Mouse (Mus musculus): Measurements from ENCODE around the gene Angptl3. TPM values are rescaled to one million over a fixed set of nuclear protein-coding genes. Genes with fewer than 3 reads are reported as not detected.

The Angptl3 gene
- 1.9 and 2.1 TPM in 2 replicates for polyA plus RNA-seq (2015; fragmentation: Nextera tagmentation; extraction: Ambion mirVana)

DNA sequence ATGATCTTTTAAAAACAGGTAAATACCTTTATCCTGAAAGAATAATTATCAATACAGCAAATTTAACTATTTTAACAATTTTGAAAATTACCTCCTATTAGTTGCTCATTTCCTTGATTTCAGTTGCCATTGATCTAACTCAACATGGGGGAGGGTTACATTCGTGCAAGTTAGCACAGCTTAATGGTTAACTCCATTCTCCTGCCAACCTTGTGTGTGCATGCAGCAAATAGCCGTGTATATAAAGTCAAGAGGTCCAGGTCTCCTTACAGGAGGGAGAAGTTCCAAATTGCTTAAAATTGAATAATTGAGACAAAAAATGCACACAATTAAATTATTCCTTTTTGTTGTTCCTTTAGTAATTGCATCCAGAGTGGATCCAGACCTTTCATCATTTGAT lies at the start of gene Angptl3:
TSS of gene Angptl3 (plus strand) at position 269 of the 400 bp plus-strand sequence.
- Histone ChIP-seq H3K9ac (replicated peaks) (no peak within 1 kb of the TSS), H3K36me3 (no peaks in the 10 kb centered on the region), H3K4me1 (no peaks in the 10 kb centered on the region), H3K27me3 (no peaks in the 10 kb centered on the region), H3K27ac (replicated peaks) (no peak within 1 kb of the TSS), H3K9me3 (no peaks in the 10 kb centered on the region), H3K4me2 (replicated peaks) (no peak within 1 kb of the TSS), H3K4me3 (no peak within 1 kb of the TSS)
- WGBS = 84% methylated on average over 2 of the region's 2 CpGs
- ATAC-seq (replicated peaks) = no peak

DNA sequence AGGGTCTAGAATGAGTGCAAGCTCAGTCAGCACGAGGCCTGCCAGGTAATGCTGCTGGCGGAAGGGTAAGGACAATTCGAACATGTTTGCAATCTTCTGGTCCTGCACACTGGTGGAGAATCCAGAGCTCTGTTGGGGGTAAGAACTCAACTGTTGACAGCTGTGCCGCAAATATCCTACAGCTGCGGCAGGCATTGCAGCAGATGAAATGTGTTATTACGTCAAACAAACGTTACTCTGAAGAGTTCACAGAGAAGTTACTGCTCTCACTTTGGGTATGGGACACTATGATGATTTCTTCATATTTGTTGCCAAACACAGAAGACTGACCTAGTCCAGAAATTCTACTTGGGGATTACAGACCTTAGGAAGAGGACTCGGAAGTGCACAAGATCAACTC lies 46.1 kb upstream of the Angptl3 start:
- no peak overlapping the region for H3K9ac ChIP-seq (replicated peaks)
- H3K27me3 ChIP-seq = no peaks in the 10 kb centered on the region
- no peak overlapping the region for H3K4me2 ChIP-seq (replicated peaks)
- no peak overlapping the region for H3K27ac ChIP-seq (replicated peaks)
- H3K9me3 ChIP-seq = no peaks in the 10 kb centered on the region
- 91% methylated on average over 8 of the region's 8 CpGs for WGBS
- no peak overlapping the region for H3K4me3 ChIP-seq
- ATAC-seq (replicated peaks) = no peak
- no peaks in the 10 kb centered on the region for H3K4me1 ChIP-seq
- peaks cover 43% of the 10 kb centered on the region for H3K36me3 ChIP-seq

DNA sequence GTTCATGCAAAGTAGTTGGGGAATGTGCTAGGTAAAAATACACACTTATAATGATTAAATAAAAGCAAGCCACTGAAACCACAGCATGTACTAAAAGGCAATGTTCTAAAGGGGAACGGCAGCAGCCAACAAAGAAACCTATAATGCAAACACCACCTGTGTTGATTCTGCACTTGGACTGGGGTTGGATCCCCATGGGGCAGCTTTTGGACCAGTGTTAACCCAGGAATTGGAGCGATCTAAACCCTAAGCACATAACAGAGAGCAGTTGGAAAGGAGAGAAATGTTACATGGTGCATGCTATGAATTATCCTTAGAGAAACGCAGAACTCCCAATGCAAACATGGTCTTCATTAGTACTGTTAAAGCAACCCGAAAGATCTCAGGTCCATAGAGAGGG lies 37.3 kb upstream of the Angptl3 start:
- Histone ChIP-seq H3K4me2 (replicated peaks) (no peak overlapping the region), H3K27me3 (no peaks in the 10 kb centered on the region), H3K4me3 (no peak overlapping the region), H3K9me3 (no peaks in the 10 kb centered on the region), H3K9ac (replicated peaks) (no peak overlapping the region), H3K4me1 (no peaks in the 10 kb centered on the region), H3K36me3 (peaks cover 19% of the 10 kb centered on the region; the same call in 1 of the 2 replicates), H3K27ac (replicated peaks) (no peak overlapping the region)
- WGBS = 89% methylated on average over 4 of the region's 4 CpGs
- no peak for ATAC-seq (replicated peaks)

DNA sequence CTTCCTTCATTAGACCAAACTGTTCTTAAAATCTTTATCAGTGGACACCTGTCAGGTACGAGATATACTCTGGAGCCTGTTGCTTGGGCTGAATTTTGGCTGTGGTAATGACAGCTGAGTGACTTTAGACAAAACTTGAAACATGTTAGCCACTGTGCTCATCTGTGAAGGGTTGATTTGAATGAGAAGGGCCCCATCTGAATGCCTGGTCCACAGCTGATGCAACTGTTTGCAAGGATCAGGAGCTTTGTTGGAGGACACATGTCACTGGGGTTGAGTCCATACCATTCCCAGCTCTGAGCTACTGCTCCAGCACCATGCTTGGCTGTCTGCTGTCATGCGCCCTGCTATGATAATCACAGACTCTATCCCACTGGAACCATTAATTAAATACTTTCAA lies 25.2 kb upstream of the Angptl3 start:
- Histone ChIP-seq H3K4me2 (replicated peaks) (no peak overlapping the region), H3K4me3 (no peak overlapping the region), H3K27me3 (no peaks in the 10 kb centered on the region), H3K27ac (replicated peaks) (no peak overlapping the region), H3K9me3 (no peaks in the 10 kb centered on the region), H3K36me3 (peaks cover 32% of the 10 kb centered on the region), H3K9ac (replicated peaks) (no peak overlapping the region), H3K4me1 (no peaks in the 10 kb centered on the region)
- 93% methylated on average over 2 of the region's 2 CpGs for WGBS
- no peak for ATAC-seq (replicated peaks)

DNA sequence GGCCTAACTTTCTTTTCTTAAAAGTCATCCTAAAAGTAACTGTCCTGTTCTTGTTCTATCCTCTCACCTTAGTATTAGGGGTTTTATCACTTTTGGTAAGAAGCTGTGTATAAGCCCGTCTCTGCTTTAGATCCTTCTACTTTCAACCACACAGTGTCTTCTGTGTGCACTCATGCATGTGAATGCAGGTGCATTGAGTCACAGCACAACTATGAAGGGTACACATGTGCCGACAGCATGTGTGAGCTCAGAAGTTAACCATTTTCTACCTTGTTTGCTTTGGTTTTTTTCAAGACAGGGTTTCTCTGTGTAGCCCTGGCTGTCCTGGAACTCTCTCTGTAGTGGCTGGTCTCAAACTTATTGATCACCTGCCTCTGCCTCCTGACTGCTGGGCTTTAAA lies 24.4 kb upstream of the Angptl3 start:
- no peak overlapping the region for H3K9ac ChIP-seq (replicated peaks)
- no peak overlapping the region for H3K27ac ChIP-seq (replicated peaks)
- WGBS = 82% methylated on average over 2 of the region's 2 CpGs
- H3K36me3 ChIP-seq = peaks cover 32% of the 10 kb centered on the region
- H3K4me1 ChIP-seq = no peaks in the 10 kb centered on the region
- H3K27me3 ChIP-seq = no peaks in the 10 kb centered on the region
- no peak for ATAC-seq (replicated peaks)
- H3K4me3 ChIP-seq = no peak overlapping the region
- no peaks in the 10 kb centered on the region for H3K9me3 ChIP-seq
- H3K4me2 ChIP-seq (replicated peaks) = no peak overlapping the region

DNA sequence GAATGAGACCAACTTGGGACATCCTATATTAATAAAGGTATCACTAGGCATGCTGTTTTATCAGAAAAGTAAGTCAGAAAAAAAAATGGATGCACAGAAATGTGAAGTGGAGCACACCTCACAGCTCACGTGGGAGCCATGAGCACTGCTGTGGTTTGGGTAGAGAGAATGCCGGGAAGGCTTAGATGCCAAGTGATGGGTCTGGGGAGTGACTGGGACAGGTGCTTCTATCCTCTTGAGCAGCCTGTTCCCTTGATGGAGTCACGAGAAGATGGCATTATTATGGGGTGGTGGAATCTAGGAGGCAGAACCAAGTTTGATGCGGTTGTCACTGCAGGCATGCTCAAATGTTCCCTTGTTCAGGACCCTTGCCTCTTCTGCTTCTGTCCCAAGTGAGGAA lies 19.7 kb upstream of the Angptl3 start:
- WGBS = 92% methylated on average over 4 of the region's 4 CpGs
- Histone ChIP-seq H3K4me3 (no peak overlapping the region), H3K9me3 (no peaks in the 10 kb centered on the region), H3K4me2 (replicated peaks) (no peak overlapping the region), H3K4me1 (no peaks in the 10 kb centered on the region), H3K9ac (replicated peaks) (no peak overlapping the region), H3K27ac (replicated peaks) (no peak overlapping the region), H3K36me3 (peaks cover 48% of the 10 kb centered on the region), H3K27me3 (no peaks in the 10 kb centered on the region)
- no peak for ATAC-seq (replicated peaks)

DNA sequence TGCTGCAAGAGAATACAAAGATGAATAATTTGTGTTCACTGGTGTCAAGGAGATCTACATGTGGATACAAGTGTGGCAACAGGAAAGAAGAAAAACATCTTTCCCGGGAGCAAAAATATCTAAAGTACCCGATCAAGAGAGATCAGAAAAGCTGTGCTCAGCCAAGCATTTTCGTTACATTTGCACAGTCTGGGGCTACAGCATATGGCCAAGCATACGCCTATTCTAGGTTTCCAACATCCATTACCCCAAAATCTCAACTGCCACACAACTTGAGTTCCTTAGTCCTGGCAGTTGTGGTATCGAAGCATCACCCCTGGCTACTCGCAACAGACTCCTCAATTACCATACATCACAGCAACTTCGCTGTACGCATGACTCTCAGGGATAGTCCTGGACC lies 8.5 kb upstream of the Angptl3 start:
- H3K9ac ChIP-seq (replicated peaks) = no peak overlapping the region
- ATAC-seq (replicated peaks) = no peak
- no peak overlapping the region for H3K4me2 ChIP-seq (replicated peaks)
- no peaks in the 10 kb centered on the region for H3K9me3 ChIP-seq
- 83% methylated on average over 8 of the region's 8 CpGs for WGBS
- no peak overlapping the region for H3K27ac ChIP-seq (replicated peaks)
- no peaks in the 10 kb centered on the region for H3K27me3 ChIP-seq
- H3K36me3 ChIP-seq = peaks cover 9% of the 10 kb centered on the region
- no peak overlapping the region for H3K4me3 ChIP-seq
- no peaks in the 10 kb centered on the region for H3K4me1 ChIP-seq

DNA sequence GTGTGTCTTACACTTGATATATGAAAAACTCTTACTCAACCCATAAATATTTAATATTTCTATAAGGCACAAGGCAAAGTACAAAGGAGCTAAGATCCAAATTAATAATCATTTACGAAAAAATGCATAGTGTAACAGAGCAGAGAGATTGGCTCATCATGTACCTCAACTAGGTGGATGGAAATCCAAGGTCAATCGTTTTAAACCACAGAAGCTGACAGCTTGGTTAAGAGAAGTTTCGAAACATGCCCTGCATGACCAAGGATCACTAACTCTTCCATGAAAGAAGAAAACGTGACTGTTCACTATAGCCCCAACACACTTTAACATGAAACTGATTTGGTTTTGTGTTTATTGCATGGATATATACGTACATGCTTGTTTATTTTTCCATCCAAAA lies 2.4 kb upstream of the Angptl3 start:
- no peak overlapping the region for H3K4me2 ChIP-seq (replicated peaks)
- H3K4me3 ChIP-seq = no peak overlapping the region
- no peaks in the 10 kb centered on the region for H3K9me3 ChIP-seq
- ATAC-seq (replicated peaks) = no peak
- no peaks in the 10 kb centered on the region for H3K4me1 ChIP-seq
- H3K9ac ChIP-seq (replicated peaks) = no peak overlapping the region
- no peaks in the 10 kb centered on the region for H3K27me3 ChIP-seq
- 95% methylated on average over 5 of the region's 5 CpGs for WGBS
- H3K27ac ChIP-seq (replicated peaks) = no peak overlapping the region
- no peaks in the 10 kb centered on the region for H3K36me3 ChIP-seq

DNA sequence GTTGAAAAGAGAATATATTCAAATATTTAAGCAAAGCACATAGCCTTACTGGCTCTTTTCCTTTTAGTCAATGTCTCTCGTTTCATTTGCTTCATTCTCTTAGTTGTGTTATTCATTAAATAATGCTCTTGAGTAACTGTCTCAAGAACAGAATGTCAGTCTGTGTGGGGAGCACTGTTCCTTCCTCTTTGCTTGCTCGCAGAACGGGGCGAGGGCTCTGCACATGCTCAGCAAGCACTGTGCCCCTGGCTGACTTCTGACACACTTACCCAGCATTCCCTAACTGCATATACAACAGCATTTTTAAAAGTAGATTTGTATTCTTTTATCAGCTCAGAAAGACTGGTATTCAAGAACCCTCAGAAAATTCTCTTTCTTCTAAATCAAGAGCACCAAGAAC lies 2.2 kb downstream of the Angptl3 start:
- ATAC-seq (replicated peaks) = no peak
- no peaks in the 10 kb centered on the region; the same call in 1 of the 2 replicates for H3K36me3 ChIP-seq
- H3K9ac ChIP-seq (replicated peaks) = no peak overlapping the region
- H3K4me2 ChIP-seq (replicated peaks) = no peak overlapping the region
- no peak overlapping the region for H3K27ac ChIP-seq (replicated peaks)
- H3K27me3 ChIP-seq = no peaks in the 10 kb centered on the region
- no peak overlapping the region for H3K4me3 ChIP-seq
- H3K4me1 ChIP-seq = no peaks in the 10 kb centered on the region
- H3K9me3 ChIP-seq = no peaks in the 10 kb centered on the region
- WGBS = 76% methylated on average over 4 of the region's 4 CpGs

DNA sequence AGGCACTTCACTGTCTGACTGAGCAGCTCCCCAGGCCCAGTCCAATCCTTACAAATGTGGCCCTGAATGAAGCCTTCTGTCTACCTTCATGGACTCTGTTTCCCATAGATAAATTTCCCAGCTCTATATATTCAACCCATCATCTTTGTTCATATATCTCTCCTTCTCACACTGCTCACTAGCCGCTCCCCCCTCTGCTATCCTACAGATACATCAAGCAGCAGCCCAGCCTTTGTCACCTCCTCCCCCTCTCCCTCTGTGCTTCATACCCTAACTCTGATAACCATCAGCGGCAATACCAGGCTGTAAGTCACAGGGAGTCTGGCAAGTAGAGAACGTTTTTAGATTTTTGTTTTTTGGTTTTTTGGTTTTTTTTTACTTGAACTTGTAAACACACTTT lies 14.1 kb downstream of the Angptl3 start:
- WGBS = 87% methylated on average over 3 of the region's 3 CpGs
- no peaks in the 10 kb centered on the region for H3K4me1 ChIP-seq
- H3K4me2 ChIP-seq (replicated peaks) = no peak overlapping the region
- H3K9ac ChIP-seq (replicated peaks) = no peak overlapping the region
- H3K27me3 ChIP-seq = no peaks in the 10 kb centered on the region
- no peak for ATAC-seq (replicated peaks)
- H3K36me3 ChIP-seq = peaks cover 40% of the 10 kb centered on the region
- H3K27ac ChIP-seq (replicated peaks) = no peak overlapping the region
- H3K9me3 ChIP-seq = no peaks in the 10 kb centered on the region
- no peak overlapping the region for H3K4me3 ChIP-seq

DNA sequence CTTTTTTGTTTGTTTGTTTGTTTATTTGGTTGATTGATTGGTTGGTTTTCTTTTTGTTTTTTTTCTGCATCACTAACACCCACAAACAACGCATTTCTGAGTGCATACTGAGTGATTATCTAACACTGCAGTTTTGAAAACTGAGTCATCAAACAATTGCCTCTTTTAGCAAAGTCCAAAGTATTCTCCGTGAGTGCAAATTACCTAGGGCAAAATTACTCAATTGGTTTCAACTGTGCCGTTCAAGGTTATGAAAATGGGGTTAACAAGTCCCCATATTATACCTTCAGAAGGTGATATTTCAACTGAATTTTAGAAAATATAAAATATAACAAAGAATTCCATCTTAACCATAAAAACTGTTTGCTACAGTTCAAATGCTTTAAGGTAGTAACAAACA lies 15.7 kb downstream of the Angptl3 start:
- no peak overlapping the region for H3K27ac ChIP-seq (replicated peaks)
- H3K4me1 ChIP-seq = no peaks in the 10 kb centered on the region
- no peaks in the 10 kb centered on the region for H3K9me3 ChIP-seq
- ATAC-seq (replicated peaks) = no peak
- no peak overlapping the region for H3K4me2 ChIP-seq (replicated peaks)
- no peak overlapping the region for H3K4me3 ChIP-seq
- 78% methylated on average over 3 of the region's 3 CpGs for WGBS
- no peaks in the 10 kb centered on the region for H3K27me3 ChIP-seq
- peaks cover 39% of the 10 kb centered on the region for H3K36me3 ChIP-seq
- no peak overlapping the region for H3K9ac ChIP-seq (replicated peaks)

DNA sequence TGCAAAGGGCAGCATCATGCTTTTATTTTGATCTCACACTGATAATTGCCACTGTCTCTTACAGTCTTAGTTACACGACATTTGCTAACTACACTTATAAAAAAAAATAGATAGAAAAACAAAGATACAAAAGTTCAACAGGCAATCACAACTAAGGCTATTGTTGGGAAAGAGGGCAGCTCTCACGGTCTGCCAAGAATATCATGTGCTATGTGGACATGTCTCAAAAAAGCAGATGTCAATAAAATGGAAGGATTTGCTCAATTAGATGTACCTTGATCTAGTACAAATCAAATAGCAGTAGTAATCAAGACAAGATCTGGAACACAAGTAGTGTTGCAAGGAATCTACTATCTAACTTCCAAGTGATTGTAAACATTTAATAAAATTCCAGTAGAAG lies 17.8 kb downstream of the Angptl3 start:
- Histone ChIP-seq H3K9me3 (no peaks in the 10 kb centered on the region), H3K9ac (replicated peaks) (no peak overlapping the region), H3K36me3 (peaks cover 26% of the 10 kb centered on the region), H3K27me3 (no peaks in the 10 kb centered on the region), H3K4me2 (replicated peaks) (no peak overlapping the region), H3K4me3 (no peak overlapping the region), H3K4me1 (no peaks in the 10 kb centered on the region), H3K27ac (replicated peaks) (no peak overlapping the region)
- ATAC-seq (replicated peaks) = no peak
- 84% methylated on average over 2 of the region's 2 CpGs for WGBS

DNA sequence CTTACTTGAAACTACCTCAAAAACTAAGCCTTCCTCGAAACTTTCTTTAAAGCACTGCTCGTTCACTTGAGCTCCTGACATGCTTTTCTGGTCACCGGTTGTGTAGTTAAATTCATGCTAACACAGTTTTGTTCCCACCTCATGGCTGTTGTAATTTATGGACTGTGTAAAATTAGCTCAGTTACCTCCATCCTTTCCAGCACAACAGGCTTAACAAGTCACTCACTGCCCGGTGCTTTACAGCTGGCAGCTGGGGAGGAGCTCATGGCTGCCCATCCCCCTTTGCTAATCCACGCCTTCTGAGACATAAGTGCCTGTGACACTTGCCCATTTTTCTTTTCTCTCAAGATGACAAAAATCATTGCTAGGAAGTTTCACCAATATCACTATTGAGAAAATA lies 33.8 kb downstream of the Angptl3 start:
- WGBS = 46% methylated on average over 5 of the region's 5 CpGs
- H3K4me2 ChIP-seq (replicated peaks) = no peak overlapping the region
- H3K36me3 ChIP-seq = peaks cover 49% of the 10 kb centered on the region
- H3K4me3 ChIP-seq = no peak overlapping the region
- no peaks in the 10 kb centered on the region for H3K9me3 ChIP-seq
- no peaks in the 10 kb centered on the region for H3K4me1 ChIP-seq
- no peak for ATAC-seq (replicated peaks)
- no peak overlapping the region for H3K27ac ChIP-seq (replicated peaks)
- H3K9ac ChIP-seq (replicated peaks) = no peak overlapping the region
- H3K27me3 ChIP-seq = no peaks in the 10 kb centered on the region
